Mouse (Mus musculus): Measurements from ENCODE around the gene Faim.
A peak's percentile ranks its signal among the peaks of the same experiment; 100 is the strongest.

- peak; percentile 38 for TF ChIP-seq CTCF (IDR thresholded peaks at IDR 0.05)
- TF ChIP-seq EP300 (IDR thresholded peaks at IDR 0.05): no peak
These were observed 30.4 kb upstream of the Faim start for GRCm38 (mm10) chr9:98955716-98956224.

Data from lung, postnatal 0 days (tissue).